Mouse (Mus musculus) urinary bladder, adult 2 months (tissue): Measurements from ENCODE around the gene Gm20388. TPM values are rescaled to one million over a fixed set of nuclear protein-coding genes. Genes with fewer than 3 reads are reported as not detected.
A peak's percentile ranks its signal among the peaks of the same experiment; 100 is the strongest.
"Not testable (repeated sequence)": the region's sequence is repeated elsewhere in the genome, so short reads cannot be mapped to it uniquely, and the experiment has no call there.

Source experiments
- DNase-seq: peaks from one replicate; pipeline ENCODE4 v3.0.0; 2022; ENCODE audit warnings: low spot score
- polyA plus RNA-seq: library from polyadenylated mRNA; depleted of rRNA; stranded (reverse); fragments of >200 nt; gene quantifications from 2 replicates; pipeline ENCODE4 v1.2.3, GENCODE M21; 2012

The Gm20388 gene
- polyA plus RNA-seq, 1 experiment = 50.2 TPM

GRCm38 (mm10) chr8:123412560-123413170 is 3502.0 kb downstream of the Gm20388 start:
- no peak for DNase-seq

- DNase-seq = no peak
Measured at GRCm38 (mm10) chr8:123414255-123414654, 3503.6 kb downstream of the Gm20388 start.

GRCm38 (mm10) chr8:123414997-123415696 is 3504.5 kb downstream of the Gm20388 start:
- DNase-seq = not testable (repeated sequence)

- no peak for DNase-seq
Measured at GRCm38 (mm10) chr8:123415967-123416943, 3505.6 kb downstream of the Gm20388 start.

- no peak for DNase-seq
Measured at GRCm38 (mm10) chr8:123416944-123417555, 3506.4 kb downstream of the Gm20388 start.

GRCm38 (mm10) chr8:123419711-123420110 is 3509.1 kb downstream of the Gm20388 start:
- DNase-seq = no peak

- DNase-seq = no peak
Measured at GRCm38 (mm10) chr8:123420525-123421281, 3510.1 kb downstream of the Gm20388 start.

- DNase-seq = no peak
Measured at GRCm38 (mm10) chr8:123421325-123421724, 3510.7 kb downstream of the Gm20388 start.

GRCm38 (mm10) chr8:123422056-123422780 is 3511.6 kb downstream of the Gm20388 start:
- peak; percentile 23 for DNase-seq

- DNase-seq = no peak
Measured at GRCm38 (mm10) chr8:123422781-123423159, 3512.1 kb downstream of the Gm20388 start.

GRCm38 (mm10) chr8:123423441-123423840 is 3512.8 kb downstream of the Gm20388 start, which contains the start of gene Def8:
Def8 (plus strand) TSS chr8:123423527.
- DNase-seq = no peak

GRCm38 (mm10) chr8:123426511-123427509 is 3516.2 kb downstream of the Gm20388 start:
- no peak for DNase-seq

- DNase-seq = no peak
Measured at GRCm38 (mm10) chr8:123427639-123428275, 3517.1 kb downstream of the Gm20388 start.

GRCm38 (mm10) chr8:123428343-123428893 is 3517.8 kb downstream of the Gm20388 start:
- DNase-seq = no peak

GRCm38 (mm10) chr8:123428939-123429721 is 3518.5 kb downstream of the Gm20388 start:
- DNase-seq = no peak

GRCm38 (mm10) chr8:123429722-123430013 is 3519.0 kb downstream of the Gm20388 start:
- DNase-seq = not testable (repeated sequence)

- not testable (repeated sequence) for DNase-seq
Measured at GRCm38 (mm10) chr8:123430936-123431335, 3520.3 kb downstream of the Gm20388 start.
